In genomic region chr10:62420399-62420798, GRCm38 (mm10) we compare ENCODE assay signal across 18 mouse cellular contexts. TPM values are rescaled to one million over a fixed set of nuclear protein-coding genes. Genes with fewer than 3 reads are reported as not detected.
A peak's percentile ranks its signal among the peaks of the same experiment; 100 is the strongest.
DNase-seq lines count a peak whose midpoint lies in the region; ATAC-seq lines count a peak whose summit lies in the region.
"Had no signal": no experiment of that assay in that cellular context is flagged by ENCODE, and none has a peak within 500 bp of the region (broad histone marks: within the 10 kb centered on the region; RNA-seq: fewer than 3 reads in every experiment).

No protein-coding gene starts in this region.

- H3K4me2 ChIP-seq in heart, embryonic 16.5 days (ENCODE audit: low read depth, low read length), result no peak overlapping the region
- H3K4me2 ChIP-seq in liver, embryonic 15.5 days, result peak overlapping the region; percentile 38
- H3K4me2 ChIP-seq: embryonic facial prominence, embryonic 13.5 days had no signal

- no peak overlapping the region for H3K4me3 ChIP-seq in heart, embryonic 16.5 days (ENCODE audit: low read length)
- H3K4me3 ChIP-seq in liver, embryonic 15.5 days (replicated peaks), result no peak overlapping the region
- H3K4me3 ChIP-seq: embryonic facial prominence, embryonic 13.5 days; hindbrain, embryonic 10.5 days had no signal

- H3K27me3 ChIP-seq in heart, embryonic 16.5 days (ENCODE audit: control insufficient read depth, insufficient read depth, low read length), result no peaks in the 10 kb centered on the region
- no peaks in the 10 kb centered on the region for H3K27me3 ChIP-seq in liver, embryonic 15.5 days
- H3K27me3 ChIP-seq: embryonic facial prominence, embryonic 13.5 days had no signal

- H3K9ac ChIP-seq in heart, embryonic 16.5 days (ENCODE audit: low read length), result peak overlapping the region; percentile 23; the same call in 1 of the 2 replicates
- no peak overlapping the region for H3K9ac ChIP-seq in liver, embryonic 15.5 days
- H3K9ac ChIP-seq: embryonic facial prominence, embryonic 13.5 days had no signal

- no peak for ATAC-seq in heart, embryonic 16.5 days (replicated peaks; ENCODE audit: extremely low read depth, insufficient read depth, low FRiP score)
- ATAC-seq in liver, embryonic 15.5 days (ENCODE audit: insufficient read depth), result no peak
- ATAC-seq: forebrain, embryonic 16.5 days had no signal

- no peaks in the 10 kb centered on the region for H3K9me3 ChIP-seq in heart, embryonic 16.5 days (replicated peaks; ENCODE audit: control insufficient read depth, low read length)
- no peaks in the 10 kb centered on the region for H3K9me3 ChIP-seq in liver, embryonic 15.5 days (replicated peaks)
- H3K9me3 ChIP-seq: embryonic facial prominence, embryonic 13.5 days; hindbrain, embryonic 10.5 days had no signal

- H3K36me3 ChIP-seq in heart, embryonic 16.5 days (ENCODE audit: control insufficient read depth, insufficient read depth), result no peaks in the 10 kb centered on the region
- no peaks in the 10 kb centered on the region for H3K36me3 ChIP-seq in liver, embryonic 15.5 days (replicated peaks)
- H3K36me3 ChIP-seq: embryonic facial prominence, embryonic 13.5 days; hindbrain, embryonic 10.5 days had no signal

- 58% methylated on average over 6 of the region's 6 CpGs for WGBS in heart, embryonic 16.5 days
- WGBS in liver, embryonic 15.5 days (ENCODE audit: insufficient replicate concordance), result 39% methylated on average over 6 of the region's 6 CpGs

- H3K4me1 ChIP-seq in heart, embryonic 16.5 days (ENCODE audit: control insufficient read depth, insufficient read depth, low read length), result peaks cover 8% of the 10 kb centered on the region; the same call in 1 of the 2 replicates
- H3K4me1 ChIP-seq in liver, embryonic 15.5 days (replicated peaks), result 0 out of 2 replicates have a peak, but pooled peaks cover 6% of the 10 kb centered on the region

- intact Hi-C loops in gastrocnemius, postnatal 14 days (cut with DNase I; ENCODE audit: low total_unique reads), result no loop called here

- H3K27ac ChIP-seq in heart, embryonic 16.5 days (ENCODE audit: low read length), result peak overlapping the region; percentile 59; the same call in 1 of the 2 replicates
- H3K27ac ChIP-seq in liver, embryonic 15.5 days (replicated peaks), result no peak overlapping the region
- H3K27ac ChIP-seq: embryonic facial prominence, embryonic 13.5 days; hindbrain, embryonic 10.5 days had no signal

- no peak for DNase-seq in heart, adult 9 months (ENCODE audit: low spot score in 2 of 2)
- DNase-seq in 416B (ENCODE audit: low read depth) (peak; percentile 57), NIH3T3 (ENCODE audit: low read depth) (peak; percentile 14)
- no peak for DNase-seq in thymus, postnatal 36 days
- DNase-seq in gastrocnemius, postnatal 14 days, result no peak
- DNase-seq: cerebellum, adult 9-10 months; layer of hippocampus, postnatal 36 days; left cerebral cortex, postnatal 4 days; lung, adult 2 months; thymus, postnatal 4 days had no signal

RNA-seq across cellular contexts. Expression of gene Hkdc1, which starts 1.9 kb away (rescaled TPM):
- polyA plus RNA-seq in heart, embryonic 16.5 days (2015; fragmentation: Nextera tagmentation; extraction: Ambion mirVana), result 0.33 and 0.35 TPM in 2 replicates
- polyA plus RNA-seq in liver, embryonic 15.5 days (2015; fragmentation: Nextera tagmentation; extraction: Ambion mirVana), result 6.8 and 9.8 TPM in 2 replicates
- under 1 TPM; 0.09 to 0.14 TPM for total RNA-seq in gastrocnemius, postnatal 14 days (2021)
- total RNA-seq: adrenal gland, adult 18-20 months; granulocyte monocyte progenitor cell, adult 5-6 weeks; megakaryocyte-erythroid progenitor cell, adult 5-6 weeks had no signal

RNA-seq across cellular contexts. Expression of gene 4930507D05Rik, which starts 28.9 kb away (rescaled TPM):
- polyA plus RNA-seq in heart, embryonic 16.5 days (2015; fragmentation: Nextera tagmentation; extraction: Ambion mirVana), result 0.35 and 0.66 TPM in 2 replicates
- 0.20 TPM in 1 of 2 replicates, not detected in the other for polyA plus RNA-seq in liver, embryonic 15.5 days (2015; fragmentation: Nextera tagmentation; extraction: Ambion mirVana)
- total RNA-seq in gastrocnemius, postnatal 14 days (2021), result under 1 TPM; 0.16 to 0.23 TPM

RNA-seq across cellular contexts. Expression of gene Supv3l1, which starts 29.1 kb away (rescaled TPM):
- polyA plus RNA-seq in heart, embryonic 16.5 days (2015; fragmentation: Nextera tagmentation; extraction: Ambion mirVana), result 29.2 and 29.9 TPM in 2 replicates
- polyA plus RNA-seq in liver, embryonic 15.5 days (2015; fragmentation: Nextera tagmentation; extraction: Ambion mirVana), result 12.6 and 14.3 TPM in 2 replicates
- total RNA-seq in gastrocnemius, postnatal 14 days (2021), result 10 to 100 TPM; 16.3 to 17.6 TPM

RNA-seq across cellular contexts. Expression of gene Hk1, which starts 40.7 kb away (rescaled TPM):
- polyA plus RNA-seq in heart, embryonic 16.5 days (2015; fragmentation: Nextera tagmentation; extraction: Ambion mirVana), result 232 and 240 TPM in 2 replicates
- polyA plus RNA-seq in liver, embryonic 15.5 days (2015; fragmentation: Nextera tagmentation; extraction: Ambion mirVana), result 85.1 and 99.9 TPM in 2 replicates
- total RNA-seq in gastrocnemius, postnatal 14 days (2021), result 10 to 100 TPM; 12.6 to 16.3 TPM

Comparison
In these comparisons a context has a peak if more than half of its experiments do, and no peak if none do; other contexts are left out.
1. DNase-seq: peak in 416B (single experiment) and NIH3T3 (single experiment); none in heart, adult 9 months (0 of 2), thymus, postnatal 36 days (0 of 2) and gastrocnemius, postnatal 14 days (single experiment).